Mouse (Mus musculus) liver, embryonic 14.5 days (tissue): Measurements from ENCODE around the gene Mei4.

Experiments
- CTCF ChIP-seq: IDR thresholded peaks from 2 replicates; pipeline ENCODE4 v1.5.1; 2016; ENCODE audit warnings: antibody characterized with exemption, low read depth, control low read depth
- EP300 ChIP-seq: IDR thresholded peaks from 2 replicates; pipeline ENCODE4 v1.6.1; 2016; ENCODE audit warnings: antibody characterized with exemption, low read depth

GRCm38 (mm10) chr9:81827560-81827959 lies 35.9 kb upstream of the Mei4 start:
- TF ChIP-seq CTCF (no peak), EP300 (no peak)
